In the genomic region with DNA sequence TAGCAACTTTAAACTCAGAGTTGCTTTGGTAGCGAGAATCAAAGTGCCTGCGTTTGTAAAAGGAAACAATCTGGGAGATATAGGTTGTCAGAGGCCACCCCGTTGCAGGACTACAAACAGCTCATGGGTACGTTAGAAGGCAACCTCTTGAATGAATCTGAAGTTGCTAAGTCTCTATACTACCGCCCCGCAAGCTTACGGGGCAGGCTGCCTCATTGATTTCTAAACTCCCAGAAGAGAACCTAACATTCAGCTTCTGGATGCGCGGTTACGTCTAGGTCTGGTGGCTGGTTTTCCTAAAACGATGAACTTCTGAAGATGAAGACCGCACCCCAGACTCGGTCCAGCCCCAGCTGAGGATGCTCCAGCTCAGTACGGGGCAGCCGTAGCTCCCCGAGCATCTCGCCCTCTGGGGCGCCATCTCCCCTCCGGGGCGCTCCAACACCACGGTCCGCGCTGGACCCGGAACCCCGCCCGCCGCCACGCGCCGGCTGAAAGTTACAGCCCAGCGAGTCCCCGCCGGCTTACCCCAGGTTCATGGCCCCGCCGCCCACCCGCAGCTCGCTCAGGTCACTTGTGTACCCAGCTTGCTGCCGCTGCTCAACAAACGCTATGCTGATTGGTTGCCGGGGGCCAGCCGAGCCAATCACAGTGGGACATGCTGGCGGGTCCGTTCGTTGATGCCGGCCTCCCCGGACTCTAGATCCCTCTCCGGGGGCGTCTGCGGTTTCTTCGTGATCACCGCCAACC, we compare ENCODE assay signal across 8 mouse cellular contexts. TPM values are rescaled to one million over a fixed set of nuclear protein-coding genes. Genes with fewer than 3 reads are reported as not detected.
A peak's percentile ranks its signal among the peaks of the same experiment; 100 is the strongest.
DNase-seq lines count a peak whose midpoint lies in the region; ATAC-seq lines count a peak whose summit lies in the region.

A gene (minus strand): TSS at position 567 of the 750 bp plus-strand sequence.

- peak within 1 kb of the TSS; percentile 86 for H3K9ac ChIP-seq in forebrain, embryonic 11.5 days (ENCODE audit: low read length)
- H3K9ac ChIP-seq in heart, embryonic 16.5 days (ENCODE audit: low read length), result peak within 1 kb of the TSS; percentile 84
- peak within 1 kb of the TSS; percentile 74 for H3K9ac ChIP-seq in liver, embryonic 15.5 days
- H3K9ac ChIP-seq in neural tube, embryonic 12.5 days, result peak within 1 kb of the TSS; percentile 83

- peak; percentile 98 to 99 for DNase-seq in CD8-positive naive resting alpha-beta T cell, adult 2 months (ENCODE audit: low read depth in 2 of 2, low spot score in 2 of 2)
- peak; percentile 89 for DNase-seq in c-Kit-positive CD71-negative TER-119-negative erythroid progenitor cells, embryonic 14.5 days (ENCODE audit: low read depth)
- DNase-seq in forebrain, embryonic 11.5 days (ENCODE audit: low spot score), result peak; percentile 99
- DNase-seq in kidney, postnatal 36 days, result peak; percentile 97 to 99
- peak; percentile 94 for DNase-seq in telencephalon, adult 2 months (ENCODE audit: low read depth, low spot score)

- WGBS in forebrain, embryonic 11.5 days, result under 1% methylated on average over 51 of the region's 51 CpGs
- under 1% methylated on average over 51 of the region's 51 CpGs for whole genome bisulfite sequencing in heart, embryonic 16.5 days
- WGBS in liver, embryonic 15.5 days (ENCODE audit: insufficient replicate concordance), result under 1% methylated on average over 51 of the region's 51 CpGs
- WGBS in neural tube, embryonic 12.5 days, result under 1% methylated on average over 51 of the region's 51 CpGs

- H3K36me3 ChIP-seq in forebrain, embryonic 11.5 days (ENCODE audit: control insufficient read depth, insufficient read depth, low read length), result no peaks in the 10 kb centered on the region
- H3K36me3 ChIP-seq in heart, embryonic 16.5 days (ENCODE audit: control insufficient read depth, insufficient read depth), result no peaks in the 10 kb centered on the region
- no peaks in the 10 kb centered on the region for H3K36me3 ChIP-seq in liver, embryonic 15.5 days (replicated peaks)
- no peaks in the 10 kb centered on the region; the same call in 1 of the 2 replicates for H3K36me3 ChIP-seq in neural tube, embryonic 12.5 days

- H3K27me3 ChIP-seq in forebrain, embryonic 11.5 days (ENCODE audit: control insufficient read depth, insufficient read depth, low read length), result no peaks in the 10 kb centered on the region
- no peaks in the 10 kb centered on the region for H3K27me3 ChIP-seq in heart, embryonic 16.5 days (ENCODE audit: control insufficient read depth, insufficient read depth, low read length)
- H3K27me3 ChIP-seq in liver, embryonic 15.5 days, result no peaks in the 10 kb centered on the region
- no peaks in the 10 kb centered on the region for H3K27me3 ChIP-seq in neural tube, embryonic 12.5 days (replicated peaks)

- H3K4me2 ChIP-seq in forebrain, embryonic 11.5 days (ENCODE audit: low read depth, low read length, severe bottlenecking), result peak within 1 kb of the TSS; percentile 76
- H3K4me2 ChIP-seq in heart, embryonic 16.5 days (ENCODE audit: low read depth, low read length), result peak within 1 kb of the TSS; percentile 86
- peak within 1 kb of the TSS; percentile 83 for H3K4me2 ChIP-seq in liver, embryonic 15.5 days
- H3K4me2 ChIP-seq in neural tube, embryonic 12.5 days (replicated peaks), result peak within 1 kb of the TSS; percentile 76

- H3K9me3 ChIP-seq in forebrain, embryonic 11.5 days (ENCODE audit: control insufficient read depth, low read length), result no peaks in the 10 kb centered on the region
- H3K9me3 ChIP-seq in heart, embryonic 16.5 days (replicated peaks; ENCODE audit: control insufficient read depth, low read length), result no peaks in the 10 kb centered on the region
- H3K9me3 ChIP-seq in liver, embryonic 15.5 days (replicated peaks), result no peaks in the 10 kb centered on the region
- H3K9me3 ChIP-seq in neural tube, embryonic 12.5 days, result no peaks in the 10 kb centered on the region

- H3K27ac ChIP-seq in forebrain, embryonic 11.5 days (ENCODE audit: low read depth, low read length), result peak within 1 kb of the TSS; percentile 66
- H3K27ac ChIP-seq in heart, embryonic 16.5 days (ENCODE audit: low read length), result peak within 1 kb of the TSS; percentile 53
- peak within 1 kb of the TSS; percentile 42; the same call in 1 of the 2 replicates for H3K27ac ChIP-seq in liver, embryonic 15.5 days (replicated peaks)
- H3K27ac ChIP-seq in neural tube, embryonic 12.5 days, result 0 out of 2 replicates have a peak within 1 kb of the TSS, but pooled peaks have one; percentile 50

- peak; percentile 97 for ATAC-seq in forebrain, embryonic 11.5 days (replicated peaks; ENCODE audit: low FRiP score)
- ATAC-seq in heart, embryonic 16.5 days (replicated peaks; ENCODE audit: extremely low read depth, insufficient read depth, low FRiP score), result peak; percentile 97
- ATAC-seq in liver, embryonic 15.5 days (ENCODE audit: insufficient read depth), result peak; percentile 94
- peak; percentile 96 for ATAC-seq in neural tube, embryonic 12.5 days (ENCODE audit: low FRiP score, low read depth)

- peak within 1 kb of the TSS; percentile 78 for H3K4me3 ChIP-seq in forebrain, embryonic 11.5 days (ENCODE audit: low read depth, low read length)
- H3K4me3 ChIP-seq in heart, embryonic 16.5 days (ENCODE audit: low read length), result peak within 1 kb of the TSS; percentile 81
- peak within 1 kb of the TSS; percentile 83 for H3K4me3 ChIP-seq in liver, embryonic 15.5 days (replicated peaks)
- peak within 1 kb of the TSS; percentile 85 for H3K4me3 ChIP-seq in neural tube, embryonic 12.5 days

- H3K4me1 ChIP-seq in forebrain, embryonic 11.5 days (replicated peaks; ENCODE audit: control insufficient read depth, insufficient read depth, low read length), result no peaks in the 10 kb centered on the region; the same call in 1 of the 2 replicates
- H3K4me1 ChIP-seq in heart, embryonic 16.5 days (ENCODE audit: control insufficient read depth, insufficient read depth, low read length), result peaks cover 7% of the 10 kb centered on the region
- H3K4me1 ChIP-seq in liver, embryonic 15.5 days (replicated peaks), result peaks cover 17% of the 10 kb centered on the region
- peaks cover 9% of the 10 kb centered on the region; the same call in 1 of the 2 replicates for H3K4me1 ChIP-seq in neural tube, embryonic 12.5 days

RNA-seq across cellular contexts. Expression of the gene that starts here (rescaled TPM):
- 18.5 and 19.2 TPM in 2 replicates for polyA plus RNA-seq in forebrain, embryonic 11.5 days (2014; fragmentation: Nextera tagmentation; extraction: Ambion mirVana)
- polyA plus RNA-seq in heart, embryonic 16.5 days (2015; fragmentation: Nextera tagmentation; extraction: Ambion mirVana), result 8.9 and 10.6 TPM in 2 replicates
- polyA plus RNA-seq in liver, embryonic 15.5 days (2015; fragmentation: Nextera tagmentation; extraction: Ambion mirVana), result 1.8 and 3.1 TPM in 2 replicates
- polyA plus RNA-seq in neural tube, embryonic 12.5 days (2016; fragmentation: Nextera tagmentation; extraction: Ambion mirVana), result 12.1 and 16.8 TPM in 2 replicates

Comparison
In these comparisons a context has a peak if more than half of its experiments do, and no peak if none do; other contexts are left out.
1. Peak in every context shown above with its lines: DNase-seq, ATAC-seq, H3K4me3 ChIP-seq and H3K27ac ChIP-seq.